Mouse (Mus musculus): ENCODE measurements around the gene Ift122. TPM values are rescaled to one million over a fixed set of nuclear protein-coding genes. Genes with fewer than 3 reads are reported as not detected.

Gene Ift122
- polyA plus RNA-seq, 1 experiment from 2014 or later = 26.1 TPM

DNA sequence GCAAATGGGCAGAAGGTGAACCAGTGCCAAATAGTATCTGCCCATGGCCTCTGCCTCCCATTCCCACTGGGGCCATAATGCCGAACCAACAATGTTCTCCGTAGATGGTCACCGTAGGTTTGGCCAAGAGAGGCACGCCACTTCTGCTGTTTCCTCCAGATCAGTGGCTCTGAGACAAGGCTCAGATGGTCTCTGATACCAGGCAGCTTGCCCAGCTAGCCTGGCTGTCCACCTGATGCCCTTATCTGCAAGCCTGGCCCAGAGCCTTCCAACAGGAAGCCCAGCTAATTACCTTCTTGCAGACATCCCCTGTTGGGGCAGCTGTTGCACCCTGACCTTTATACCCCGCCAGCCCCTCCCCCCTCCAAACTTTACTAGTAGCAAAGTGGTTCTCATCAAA is 114.8 kb downstream of the Ift122 start:
- no peak overlapping the region for H3K4me3 ChIP-seq
- no peaks in the 10 kb centered on the region for H3K27me3 ChIP-seq
- H3K9ac ChIP-seq = no peak overlapping the region; the same call in 1 of the 2 replicates
- H3K4me2 ChIP-seq = no peak overlapping the region
- H3K9me3 ChIP-seq (replicated peaks) = no peaks in the 10 kb centered on the region
- no peaks in the 10 kb centered on the region for H3K36me3 ChIP-seq (ENCODE audit: poor library complexity, severe bottlenecking)
- 78% methylated on average over 5 of the region's 5 CpGs for WGBS
- H3K27ac ChIP-seq = peak overlapping the region; percentile 19; the same call in 1 of the 2 replicates
- peaks cover 41% of the 10 kb centered on the region for H3K4me1 ChIP-seq
- no peak for ATAC-seq

DNA sequence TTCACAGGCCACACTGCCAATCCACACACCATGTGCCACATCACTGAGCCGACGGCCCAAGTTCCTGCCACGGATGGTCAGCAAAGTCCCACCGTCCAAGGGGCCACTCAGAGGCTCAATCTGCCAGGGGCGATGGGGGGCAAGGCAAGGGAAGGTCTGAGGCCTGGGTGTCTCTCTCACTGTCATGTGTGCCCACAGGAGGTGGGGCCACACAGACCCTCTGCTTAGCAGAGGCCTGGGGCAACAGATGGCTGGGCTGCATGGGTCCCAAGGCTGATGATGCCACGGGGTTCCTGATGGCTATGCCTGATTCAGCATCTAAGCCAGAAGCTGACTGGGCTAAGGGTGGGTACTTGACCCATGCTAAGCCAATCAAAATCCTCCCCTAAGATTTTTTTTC is 115.4 kb downstream of the Ift122 start:
- H3K36me3 ChIP-seq (ENCODE audit: poor library complexity, severe bottlenecking) = no peaks in the 10 kb centered on the region
- H3K9me3 ChIP-seq (replicated peaks) = no peaks in the 10 kb centered on the region
- H3K9ac ChIP-seq = no peak overlapping the region
- no peak overlapping the region for H3K4me3 ChIP-seq
- peak overlapping the region; percentile 19; the same call in 1 of the 2 replicates for H3K27ac ChIP-seq
- no peak overlapping the region for H3K4me2 ChIP-seq
- H3K4me1 ChIP-seq = peaks cover 46% of the 10 kb centered on the region
- WGBS = 70% methylated on average over 6 of the region's 6 CpGs
- no peak for ATAC-seq
- no peaks in the 10 kb centered on the region for H3K27me3 ChIP-seq

DNA sequence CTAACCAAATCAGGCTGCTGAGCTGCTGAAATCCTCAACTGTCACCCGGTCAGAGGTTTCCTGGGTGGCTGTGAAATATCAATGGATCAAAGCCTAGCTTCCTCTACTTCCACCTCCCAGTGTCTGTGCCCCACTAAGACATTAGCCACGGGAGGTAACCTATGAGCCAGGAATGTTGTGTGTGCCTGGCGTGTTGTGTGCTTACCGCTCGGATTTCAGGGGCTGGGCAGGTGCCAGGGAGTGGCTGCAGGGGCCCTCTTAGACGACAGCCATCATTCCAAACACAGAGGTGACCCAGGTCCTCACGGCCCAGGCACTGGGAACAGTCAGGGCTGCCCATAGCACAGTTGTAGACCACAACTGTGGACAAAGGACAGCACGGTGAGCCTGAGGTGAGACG is 115.8 kb downstream of the Ift122 start:
- Histone ChIP-seq H3K4me2 (no peak overlapping the region), H3K36me3 (ENCODE audit: poor library complexity, severe bottlenecking) (no peaks in the 10 kb centered on the region), H3K4me1 (peaks cover 50% of the 10 kb centered on the region), H3K9ac (no peak overlapping the region), H3K9me3 (replicated peaks) (no peaks in the 10 kb centered on the region), H3K4me3 (no peak overlapping the region), H3K27ac (0 out of 2 replicates have a peak overlapping the region, but pooled peaks have one; percentile 19), H3K27me3 (no peaks in the 10 kb centered on the region)
- ATAC-seq = no peak
- WGBS = 67% methylated on average over 9 of the region's 9 CpGs

DNA sequence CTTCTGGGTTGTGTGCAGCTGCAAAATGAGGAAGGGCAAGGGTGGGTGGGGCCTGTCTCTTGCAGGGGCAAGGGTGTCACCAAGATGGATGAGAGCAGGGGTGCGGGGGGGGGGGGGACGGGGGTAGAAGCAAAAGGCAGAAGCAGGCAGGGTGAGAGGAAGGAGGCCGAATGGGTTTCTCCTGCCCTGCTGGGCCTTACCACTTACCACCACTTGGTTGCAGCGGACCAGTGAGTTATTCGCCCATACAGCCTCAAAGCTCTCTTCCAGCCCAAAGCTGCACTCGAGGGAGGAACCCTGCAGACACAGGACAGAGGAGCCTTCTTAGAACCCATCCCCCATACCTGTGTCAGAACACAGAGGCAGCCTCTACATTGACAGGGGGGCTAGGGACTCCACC is 116.7 kb downstream of the Ift122 start:
- peaks cover 57% of the 10 kb centered on the region for H3K4me1 ChIP-seq
- H3K27me3 ChIP-seq = no peaks in the 10 kb centered on the region
- no peak for ATAC-seq
- H3K9me3 ChIP-seq (replicated peaks) = no peaks in the 10 kb centered on the region
- no peaks in the 10 kb centered on the region for H3K36me3 ChIP-seq (ENCODE audit: poor library complexity, severe bottlenecking)
- no peak overlapping the region for H3K4me3 ChIP-seq
- H3K9ac ChIP-seq = no peak overlapping the region
- no peak overlapping the region for H3K4me2 ChIP-seq
- H3K27ac ChIP-seq = no peak overlapping the region
- WGBS = 60% methylated on average over 4 of the region's 6 CpGs

DNA sequence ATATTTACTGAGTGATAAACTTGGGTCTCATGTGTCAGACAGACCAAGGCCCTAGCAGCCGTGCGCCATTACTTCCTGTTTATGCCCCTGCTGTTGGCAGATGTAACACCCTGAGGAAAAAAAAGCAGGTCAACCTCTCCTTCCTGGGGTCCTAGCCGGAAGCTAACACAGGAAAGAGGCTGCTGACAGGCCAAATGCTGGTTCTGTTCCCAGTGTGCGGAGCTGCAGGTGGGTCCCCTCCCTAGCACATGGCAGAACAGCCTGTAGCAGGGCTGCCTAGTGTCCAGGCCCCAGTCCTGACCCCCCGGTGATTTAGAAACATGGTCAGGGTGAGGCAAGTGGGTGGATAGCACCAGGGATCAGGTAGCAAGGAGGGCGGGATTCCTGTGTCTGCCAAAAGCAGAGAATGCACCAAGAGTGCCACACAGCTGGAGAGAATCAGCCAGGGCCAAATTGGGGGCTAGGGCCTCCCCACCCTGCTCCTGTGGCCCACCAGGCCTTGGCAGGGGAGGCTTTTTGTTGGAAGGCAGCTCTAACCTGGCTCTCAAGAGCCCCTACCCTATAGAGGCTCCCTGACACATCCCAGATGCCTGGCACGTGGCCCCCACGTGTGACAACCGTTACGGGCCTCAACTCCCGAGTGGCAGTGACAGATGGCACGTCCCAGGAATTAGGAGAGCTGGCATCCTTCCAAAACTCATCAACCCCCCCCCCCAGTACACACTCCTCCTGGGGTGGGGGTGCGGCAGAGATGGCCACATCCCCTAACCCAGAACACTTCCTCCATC is 118.2 kb downstream of the Ift122 start:
- WGBS = 54% methylated on average over 13 of the region's 13 CpGs
- H3K4me3 ChIP-seq = no peak overlapping the region
- peak; percentile 67 for ATAC-seq
- H3K27ac ChIP-seq = peak overlapping the region; percentile 57
- H3K9me3 ChIP-seq (replicated peaks) = no peaks in the 10 kb centered on the region
- H3K9ac ChIP-seq = no peak overlapping the region
- no peak overlapping the region for H3K4me2 ChIP-seq
- no peaks in the 10 kb centered on the region for H3K27me3 ChIP-seq
- H3K36me3 ChIP-seq (ENCODE audit: poor library complexity, severe bottlenecking) = no peaks in the 10 kb centered on the region
- peaks cover 57% of the 10 kb centered on the region for H3K4me1 ChIP-seq

DNA sequence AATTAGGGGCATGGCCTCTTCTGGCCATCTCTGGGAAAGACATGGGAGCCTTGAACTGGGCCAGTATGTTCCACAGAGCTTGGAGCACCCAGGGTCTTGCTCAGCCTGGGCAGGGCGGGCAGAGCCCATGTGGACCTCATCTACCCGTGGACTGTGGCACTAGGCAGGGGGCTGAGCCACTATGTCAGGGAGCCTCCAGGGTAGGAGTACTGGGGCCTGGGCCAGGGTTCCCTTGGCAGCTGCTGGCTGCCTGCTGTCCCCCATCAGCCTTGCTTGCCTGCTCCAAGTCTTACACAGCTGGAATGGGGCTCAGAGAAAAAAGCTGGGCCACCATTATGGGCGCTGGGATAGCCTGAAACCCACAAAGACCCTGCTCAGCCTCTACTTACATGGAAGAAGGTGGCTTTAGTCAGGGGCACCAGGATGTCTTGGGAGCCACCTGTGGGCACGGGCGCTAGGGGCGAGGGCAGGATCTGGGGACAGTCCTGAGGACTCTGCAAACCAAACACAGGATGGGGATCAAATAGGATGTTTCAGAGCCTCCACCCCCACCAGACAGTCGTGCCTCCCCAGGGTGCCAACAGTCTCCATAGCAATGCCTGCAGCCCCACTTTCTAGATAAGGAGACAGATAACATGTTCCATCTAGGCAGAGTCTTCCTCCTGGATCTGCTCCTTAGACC is 119.0 kb downstream of the Ift122 start:
- H3K9ac ChIP-seq = no peak overlapping the region
- no peak overlapping the region for H3K4me3 ChIP-seq
- WGBS = 74% methylated on average over 7 of the region's 7 CpGs
- no peaks in the 10 kb centered on the region for H3K9me3 ChIP-seq (replicated peaks)
- H3K4me2 ChIP-seq = no peak overlapping the region
- no peaks in the 10 kb centered on the region for H3K36me3 ChIP-seq (ENCODE audit: poor library complexity, severe bottlenecking)
- no peaks in the 10 kb centered on the region for H3K27me3 ChIP-seq
- peaks cover 57% of the 10 kb centered on the region for H3K4me1 ChIP-seq
- ATAC-seq = peak; percentile 26
- peak overlapping the region; percentile 57; the same call in 1 of the 2 replicates for H3K27ac ChIP-seq

DNA sequence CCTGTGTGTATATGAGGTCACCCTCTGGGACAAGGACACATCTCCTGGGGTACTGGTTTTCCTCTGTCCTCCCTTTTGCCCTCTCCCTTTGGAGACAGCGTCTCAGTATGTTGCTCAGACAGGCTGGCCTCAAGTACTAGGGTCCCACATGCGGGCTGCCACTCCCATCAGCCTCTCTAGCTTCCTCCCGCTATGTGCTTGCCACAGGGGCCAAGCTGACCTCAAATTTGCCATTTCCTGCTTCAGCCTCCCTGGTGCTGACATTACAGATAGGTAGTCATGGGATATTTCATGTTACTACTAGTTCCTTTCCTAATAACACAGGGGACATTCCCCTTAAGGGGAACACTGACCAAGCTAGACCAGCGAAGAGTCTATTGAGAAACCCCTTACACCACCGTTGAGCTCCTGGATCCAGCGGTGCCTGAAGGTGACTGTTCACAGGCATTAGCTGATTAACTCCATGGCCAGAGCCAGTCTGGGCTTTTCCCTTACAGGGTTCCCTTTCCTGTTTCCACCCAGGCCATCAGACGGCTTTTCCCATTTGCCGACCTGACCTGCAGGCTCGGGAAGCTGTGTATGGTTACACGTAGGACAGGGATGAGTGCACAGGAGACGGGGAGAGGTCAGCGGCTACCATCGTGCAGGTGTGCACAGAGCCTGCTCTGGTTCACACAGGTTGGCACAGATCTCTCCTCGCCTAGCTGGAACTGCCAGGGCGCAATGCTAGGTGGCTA is 120.0 kb downstream of the Ift122 start:
- peaks cover 51% of the 10 kb centered on the region for H3K4me1 ChIP-seq
- no peak overlapping the region for H3K4me3 ChIP-seq
- no peaks in the 10 kb centered on the region; the same call in 1 of the 2 replicates for H3K36me3 ChIP-seq (ENCODE audit: poor library complexity, severe bottlenecking)
- H3K27me3 ChIP-seq = no peaks in the 10 kb centered on the region
- no peak overlapping the region for H3K9ac ChIP-seq
- no peaks in the 10 kb centered on the region for H3K9me3 ChIP-seq (replicated peaks)
- ATAC-seq = no peak
- H3K4me2 ChIP-seq = no peak overlapping the region
- no peak overlapping the region for H3K27ac ChIP-seq
- WGBS = 90% methylated on average over 15 of the region's 15 CpGs

DNA sequence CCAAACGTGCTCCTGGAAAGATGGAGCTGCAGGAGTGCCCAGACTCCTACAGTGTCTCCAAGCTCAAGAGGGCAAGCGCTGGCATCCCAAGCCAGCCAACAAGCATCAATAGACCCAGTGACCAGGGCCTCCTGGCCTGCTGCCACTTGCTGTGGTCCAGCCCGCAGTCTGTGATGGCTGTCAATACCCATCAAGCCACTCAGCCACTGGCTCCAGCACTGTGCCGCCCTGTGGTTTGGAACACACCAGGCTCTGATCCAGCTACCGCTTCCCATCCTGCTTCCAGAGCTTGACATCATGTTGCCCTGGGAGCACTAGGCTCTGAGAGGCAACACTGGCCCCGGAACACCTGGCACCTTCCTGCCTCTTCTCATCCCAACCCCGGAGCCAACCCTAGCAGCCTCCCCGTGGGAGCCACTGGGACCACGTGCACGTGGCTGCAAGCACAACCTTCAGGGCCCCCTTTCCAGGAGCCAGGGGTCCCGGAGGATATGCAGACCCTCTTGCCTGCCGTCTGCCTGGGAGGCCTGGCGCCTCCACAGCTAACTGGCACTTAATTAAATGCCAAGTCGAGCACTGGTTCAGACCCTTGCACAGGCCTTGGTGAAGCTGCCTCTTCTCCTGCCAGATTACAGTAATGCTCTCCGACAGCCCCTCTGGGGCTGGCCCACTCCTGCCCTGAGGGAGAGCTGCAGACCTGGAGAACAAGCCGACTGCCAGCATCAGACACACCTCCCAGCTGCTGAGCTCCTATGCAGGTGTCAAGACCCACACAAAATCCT is 120.8 kb downstream of the Ift122 start:
- 76% methylated on average over 16 of the region's 16 CpGs for WGBS

DNA sequence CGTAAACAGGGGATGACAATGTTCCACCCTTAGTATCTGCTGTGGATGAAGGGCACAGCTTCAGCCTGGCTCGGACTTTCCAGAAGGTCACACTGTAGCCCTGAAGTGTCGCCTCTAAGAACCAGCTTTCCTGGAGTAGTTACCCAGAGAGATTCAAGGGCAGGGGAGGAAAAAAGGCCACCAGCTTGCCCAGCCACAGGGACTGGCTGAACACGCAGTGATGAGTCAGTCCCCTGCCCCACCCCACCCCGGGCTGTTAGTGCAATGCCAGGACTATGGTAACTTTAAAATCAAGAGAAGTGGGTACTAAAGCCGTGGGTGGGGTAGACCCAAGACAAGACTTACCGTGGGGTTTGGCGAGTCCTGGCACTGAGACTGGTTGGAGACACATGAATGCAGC is 122.3 kb downstream of the Ift122 start:
- WGBS = 90% methylated on average over 8 of the region's 8 CpGs
- H3K4me3 ChIP-seq = no peak overlapping the region
- ATAC-seq = no peak
- no peak overlapping the region for H3K4me2 ChIP-seq
- no peaks in the 10 kb centered on the region for H3K9me3 ChIP-seq (replicated peaks)
- H3K36me3 ChIP-seq (ENCODE audit: poor library complexity, severe bottlenecking) = no peaks in the 10 kb centered on the region; the same call in 1 of the 2 replicates
- H3K9ac ChIP-seq = no peak overlapping the region
- no peaks in the 10 kb centered on the region for H3K27me3 ChIP-seq
- peaks cover 37% of the 10 kb centered on the region for H3K4me1 ChIP-seq
- H3K27ac ChIP-seq = no peak overlapping the region

More for the DNA sequence above, 120.8 kb downstream of the Ift122 start:
- H3K4me3 ChIP-seq = no peak overlapping the region
- no peaks in the 10 kb centered on the region for H3K27me3 ChIP-seq
- H3K9ac ChIP-seq = no peak overlapping the region
- H3K27ac ChIP-seq = no peak overlapping the region
- H3K4me1 ChIP-seq = peaks cover 44% of the 10 kb centered on the region
- no peak for ATAC-seq
- no peaks in the 10 kb centered on the region; the same call in 1 of the 2 replicates for H3K36me3 ChIP-seq (ENCODE audit: poor library complexity, severe bottlenecking)
- H3K4me2 ChIP-seq = no peak overlapping the region
- no peaks in the 10 kb centered on the region for H3K9me3 ChIP-seq (replicated peaks)

Data from forebrain, embryonic 13.5 days (tissue).